Mouse (Mus musculus) brain, embryonic 14.5 days (tissue): ENCODE measurements around the gene Wwc1.

Experiments
- CTCF ChIP-seq: fragments of 200-500 bp; IDR thresholded peaks from 2 replicates; pipeline ENCODE4 v1.5.1; 2012; ENCODE audit warnings: inconsistent platforms, mild to moderate bottlenecking, moderate library complexity, borderline replicate concordance; ENCODE audit not compliant: insufficient read depth, insufficient read length; ENCODE audit errors: extremely low read depth
- POLR2A ChIP-seq: fragments of 200-500 bp; IDR thresholded peaks from 2 replicates; pipeline ENCODE4 v1.6.1; 2012; ENCODE audit warnings: mild to moderate bottlenecking, inconsistent platforms, borderline replicate concordance; ENCODE audit not compliant: poor library complexity, insufficient read depth, insufficient read length, severe bottlenecking; ENCODE audit errors: extremely low read depth

- no peak for TF ChIP-seq CTCF
- TF ChIP-seq POLR2A: no peak
These were observed 164.0 kb downstream of the Wwc1 start for GRCm38 (mm10) chr11:35816316-35816715.
